Mouse (Mus musculus) c-Kit-positive CD71-positive TER-119-positive erythroid progenitor cells, embryonic 14.5 days (primary cell): ENCODE data around the gene Atg16l1.

Experiments
- DNase-seq: peaks from one replicate; pipeline ENCODE4 v3.0.0-alpha.2; 2013; ENCODE audit warnings: low spot score

Gene Atg16l1

GRCm38 (mm10) chr1:87829621-87830211 lies 74.0 kb downstream of the Atg16l1 start:
- DNase-seq: no peak

DNA sequence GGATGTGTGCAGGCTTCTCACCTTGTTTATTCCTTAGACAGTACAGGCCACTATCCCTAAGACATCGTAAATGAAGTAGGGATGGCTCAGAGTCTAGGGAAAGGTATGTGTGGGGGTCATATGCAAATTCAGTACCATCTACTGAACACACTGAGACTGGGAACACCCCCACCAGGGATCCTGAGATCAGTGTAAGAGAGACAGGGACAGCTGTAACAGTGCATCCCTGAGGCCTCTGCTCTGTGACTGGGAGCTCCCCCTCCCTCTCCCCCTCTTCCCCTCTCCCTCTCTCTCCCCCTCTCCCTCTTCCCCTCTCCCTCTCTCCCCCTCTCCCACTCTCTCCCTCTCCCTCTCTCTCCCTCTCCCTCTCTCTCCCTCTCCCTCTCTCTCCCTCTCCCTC lies 80.8 kb downstream of the Atg16l1 start:
- no peak for DNase-seq

- no peak for DNase-seq
These were observed 81.3 kb downstream of the Atg16l1 start for GRCm38 (mm10) chr1:87837018-87837417.

GRCm38 (mm10) chr1:87840411-87841208 lies 84.9 kb downstream of the Atg16l1 start:
- DNase-seq: no peak
